Mouse (Mus musculus): ENCODE results near the gene Camk2n2. TPM values are rescaled to one million over a fixed set of nuclear protein-coding genes. Genes with fewer than 3 reads are reported as not detected.
A peak's percentile ranks its signal among the peaks of the same experiment; 100 is the strongest.

Camk2n2 gene
- total and polyA plus RNA-seq, 3 experiments, result 1.5 to 7.0 (median 2.0) TPM

- dilution Hi-C loops (cut with MboI; ENCODE audit: extremely low pct_ligation_motif_present, extremely low pct_unique_long_range_greater_than_20kb, low sequenced_read_pairs), result no loop called here
- H3K4me3 ChIP-seq (replicated peaks in 1 of 3; ENCODE audit: low read depth in 2 of 3, low read length in 2 of 3, poor library complexity in 1 of 3), result peak overlapping the region; percentile 62 to 85 (median 80)
- H3K9ac ChIP-seq (ENCODE audit: insufficient read depth, low read depth), result peak overlapping the region; percentile 72
- H3K4me1 ChIP-seq (ENCODE audit: control insufficient read depth in 1 of 2, insufficient read depth in 2 of 2), result peaks cover 4 to 27% of the 10 kb centered on the region in 2 experiments; a peak in 3 of 4 replicates
- peak overlapping the region; percentile 72 for H3K4me2 ChIP-seq (ENCODE audit: insufficient read depth, low read depth, poor library complexity, severe bottlenecking)
- H3K27me3 ChIP-seq (replicated peaks), result no peaks in the 10 kb centered on the region
- H3K9me3 ChIP-seq (replicated peaks; ENCODE audit: low read length), result peaks cover 17% of the 10 kb centered on the region
- TF ChIP-seq ZKSCAN1 (IDR thresholded peaks at IDR 0.05; ENCODE audit: borderline replicate concordance, low read depth, low read length) (no peak), MYC (IDR thresholded peaks at IDR 0.05; ENCODE audit: low read depth, low read length) (peak; percentile 70; the same call in 1 of the 2 replicates), CHD1 (IDR thresholded peaks at IDR 0.05; ENCODE audit: low read depth, low read length) (no peak), PAX5 (IDR thresholded peaks at IDR 0.05; ENCODE audit: low read length) (no peak), CHD2 (IDR thresholded peaks at IDR 0.05; ENCODE audit: low read length) (peak; percentile 53), BHLHE40 (IDR thresholded peaks at IDR 0.05; ENCODE audit: low read depth, low read length) (peak; percentile 60), NRF1 (IDR thresholded peaks at IDR 0.05; ENCODE audit: low read depth, low read length) (peak; percentile 63), IRF4 (IDR thresholded peaks at IDR 0.05; ENCODE audit: low read depth, low read length) (peak; percentile 59; the same call in 1 of the 2 replicates), NELFE (IDR thresholded peaks at IDR 0.05; ENCODE audit: low read depth, low read length) (peak; percentile 53), RAD21 (IDR thresholded peaks at IDR 0.05; ENCODE audit: low read depth, low read length) (no peak; the same call in 1 of the 2 replicates), POLR2AphosphoS2 (IDR thresholded peaks at IDR 0.05; ENCODE audit: low read depth, low read length) (peak; percentile 82; the same call in 1 of the 2 replicates), MXI1 (IDR thresholded peaks at IDR 0.05; ENCODE audit: low read depth, low read length) (peak; percentile 72), JUND (conservative IDR thresholded peaks at IDR 0.05; ENCODE audit: low read depth, low read length) (no peak), ETS1 (conservative IDR thresholded peaks at IDR 0.05; ENCODE audit: low read depth, low read length) (peak; percentile 65; the same call in 1 of the 2 replicates), USF1 (IDR thresholded peaks at IDR 0.05; ENCODE audit: low read depth, low read length) (no peak; the same call in 1 of the 2 replicates), HCFC1 (IDR thresholded peaks at IDR 0.05; ENCODE audit: low read depth, low read length) (peak; percentile 23; the same call in 1 of the 2 replicates), POLR2A (IDR thresholded peaks at IDR 0.05; ENCODE audit: low read depth, low read length) (peak; percentile 70), ZC3H11A (IDR thresholded peaks at IDR 0.05; ENCODE audit: low read depth, low read length) (no peak), MAFK (IDR thresholded peaks at IDR 0.05; ENCODE audit: insufficient replicate concordance, low read length) (no peak), RCOR1 (conservative IDR thresholded peaks at IDR 0.05; ENCODE audit: low read depth, low read length) (peak; percentile 16; the same call in 1 of the 2 replicates), TBP (conservative IDR thresholded peaks at IDR 0.05; ENCODE audit: low read depth, low read length) (0 out of 2 replicates have a peak, but pooled peaks have one; percentile 27), TCF12 (IDR thresholded peaks at IDR 0.05; ENCODE audit: low read depth, low read length) (peak; percentile 61), CTCF (conservative IDR thresholded peaks at IDR 0.05 in 1 of 2, IDR thresholded peaks at IDR 0.05 in 1 of 2; ENCODE audit: low read depth in 2 of 2, low read length in 2 of 2) (no peak), JUN (IDR thresholded peaks at IDR 0.05; ENCODE audit: insufficient read depth, low read depth, low read length) (0 out of 2 replicates have a peak, but pooled peaks have one; percentile 4), ZMIZ1 (IDR thresholded peaks at IDR 0.05; ENCODE audit: low read depth, low read length) (no peak), MEF2A (IDR thresholded peaks at IDR 0.05; ENCODE audit: borderline replicate concordance, low read depth, low read length) (no peak; the same call in 1 of the 2 replicates), UBTF (IDR thresholded peaks at IDR 0.05; ENCODE audit: low read depth, low read length) (peak; percentile 60; the same call in 1 of the 2 replicates), USF2 (conservative IDR thresholded peaks at IDR 0.05; ENCODE audit: low read depth, low read length) (0 out of 2 replicates have a peak, but pooled peaks have one; percentile 11), SMC3 (IDR thresholded peaks at IDR 0.05; ENCODE audit: low read depth, low read length) (no peak), EP300 (IDR thresholded peaks at IDR 0.05; ENCODE audit: low read length) (peak; percentile 1), MAZ (IDR thresholded peaks at IDR 0.05; ENCODE audit: low read depth, low read length) (peak; percentile 92), MAX (IDR thresholded peaks at IDR 0.05; ENCODE audit: low read length) (no peak; the same call in none of the 2 replicates), SIN3A (IDR thresholded peaks at IDR 0.05; ENCODE audit: low read length) (peak; percentile 95), ELF1 (IDR thresholded peaks at IDR 0.05; ENCODE audit: low read depth, low read length) (peak; percentile 40; the same call in 1 of the 2 replicates), ZNF384 (IDR thresholded peaks at IDR 0.05; ENCODE audit: low read depth, low read length) (no peak), E2F4 (IDR thresholded peaks at IDR 0.05; ENCODE audit: insufficient replicate concordance, low read depth, low read length) (peak; percentile 88), KAT2A (IDR thresholded peaks at IDR 0.05; ENCODE audit: insufficient replicate concordance, low read length) (0 out of 2 replicates have a peak, but pooled peaks have one; percentile 10), GABPA (IDR thresholded peaks at IDR 0.05; ENCODE audit: insufficient replicate concordance, low read depth, low read length) (peak; percentile 62; the same call in 1 of the 2 replicates)
- peak; percentile 95 for DNase-seq (ENCODE audit: extremely low read depth)
- in situ Hi-C loops (cut with MboI; ENCODE audit: low pct_ligation_motif_present, low pct_unique_long_range_greater_than_20kb, low sequenced_read_pairs), result no loop called here
- peak overlapping the region; percentile 85 for H3K27ac ChIP-seq (ENCODE audit: insufficient read depth, low read depth)
- no peaks in the 10 kb centered on the region for H3K79me2 ChIP-seq (replicated peaks; ENCODE audit: control insufficient read depth, extremely low read depth, insufficient read depth, poor library complexity, severe bottlenecking)
- H3K36me3 ChIP-seq (replicated peaks in 1 of 2; ENCODE audit: control insufficient read depth in 1 of 2, insufficient read depth in 1 of 2, low read length in 1 of 2), result peaks cover 2 to 36% of the 10 kb centered on the region in 2 experiments
Measured at GRCm38 (mm10) chr16:20621991-20622685, 1.1 kb upstream of the Camk2n2 start.

Data from CH12.LX (cell line).